Mouse (Mus musculus) liver, adult 2 months (tissue): ENCODE measurements around the gene Birc2. TPM values are rescaled to one million over a fixed set of nuclear protein-coding genes. Genes with fewer than 3 reads are reported as not detected.
"Not testable (repeated sequence)": the region's sequence is repeated elsewhere in the genome, so short reads cannot be mapped to it uniquely, and the experiment has no call there.

ENCODE experiments used
- DNase-seq: peaks from one replicate; pipeline ENCODE4 v3.0.0-alpha.2; 2011; ENCODE audit warnings: low read depth, low spot score; ENCODE audit errors: extremely low read depth
- H3K27ac ChIP-seq: fragments of 200-500 bp; replicated peaks from 2 replicates; pipeline ENCODE4 v1.5.1; 2012; ENCODE audit warnings: low read depth, mild to moderate bottlenecking, control low read depth, inconsistent platforms, low read length; ENCODE audit not compliant: insufficient read depth
- H3K27me3 ChIP-seq: fragments of 200-500 bp; 2 replicates; pipeline ENCODE4 v1.6.1; 2012; ENCODE audit warnings: mild to moderate bottlenecking, moderate library complexity, low read length, inconsistent platforms; ENCODE audit not compliant: control insufficient read depth, insufficient read depth
- H3K36me3 ChIP-seq: fragments of 200-500 bp; 2 replicates; pipeline ENCODE4 v1.6.1; 2012; ENCODE audit warnings: low read length, inconsistent platforms; ENCODE audit not compliant: control insufficient read depth, insufficient read depth
- H3K4me1 ChIP-seq: fragments of 200-500 bp; 2 replicates; pipeline ENCODE4 v1.6.1; 2011; ENCODE audit warnings: low read length; ENCODE audit not compliant: control insufficient read depth, insufficient read depth
- H3K4me3 ChIP-seq: fragments of 200-500 bp; 2 replicates; pipeline ENCODE4 v1.5.1; 2011; ENCODE audit warnings: low read depth, mild to moderate bottlenecking, control low read depth, low read length, moderate library complexity; ENCODE audit not compliant: insufficient read depth
- H3K79me2 ChIP-seq: fragments of 200-500 bp; 2 replicates; pipeline ENCODE4 v1.6.1; 2012; ENCODE audit warnings: inconsistent platforms, mild to moderate bottlenecking, low read length, moderate library complexity; ENCODE audit not compliant: control insufficient read depth, insufficient read depth
- H3K9ac ChIP-seq: fragments of 200-500 bp; 2 replicates; pipeline ENCODE4 v1.6.1; 2012; ENCODE audit warnings: low read depth, mild to moderate bottlenecking, control low read depth, inconsistent platforms, low read length
- CTCF ChIP-seq: fragments of 200-500 bp; IDR thresholded peaks from 2 replicates; pipeline ENCODE4 v1.5.1; 2011; ENCODE audit warnings: low read depth, low read length, control low read depth
- POLR2A ChIP-seq: fragments of 200-500 bp; IDR thresholded peaks from 2 replicates; pipeline ENCODE4 v1.6.1; 2011; ENCODE audit warnings: low read length, control low read depth; ENCODE audit not compliant: insufficient read depth; ENCODE audit errors: extremely low read depth
- WGBS: fragments of 180-500 bp; shearing (Covaris S2); methylation state at CpG from one replicate; pipeline ENCODE4 v1.1.7; 2018; 5-methylcytosine and 5-hydroxymethylcytosine counted together
- polyA plus RNA-seq: library from polyadenylated mRNA; depleted of rRNA; stranded (reverse); fragments of >200 nt; gene quantifications from 2 replicates; pipeline ENCODE4 v1.2.3, GENCODE M21; 2012
- total RNA-seq: library from RNA; depleted of rRNA; stranded (reverse); fragments of >200 nt; gene quantifications from 2 replicates; pipeline ENCODE4 v1.2.3, GENCODE M21; 2014

Birc2 gene
- total and polyA plus RNA-seq, 2 experiments = 10.8 to 28.8 TPM

DNA sequence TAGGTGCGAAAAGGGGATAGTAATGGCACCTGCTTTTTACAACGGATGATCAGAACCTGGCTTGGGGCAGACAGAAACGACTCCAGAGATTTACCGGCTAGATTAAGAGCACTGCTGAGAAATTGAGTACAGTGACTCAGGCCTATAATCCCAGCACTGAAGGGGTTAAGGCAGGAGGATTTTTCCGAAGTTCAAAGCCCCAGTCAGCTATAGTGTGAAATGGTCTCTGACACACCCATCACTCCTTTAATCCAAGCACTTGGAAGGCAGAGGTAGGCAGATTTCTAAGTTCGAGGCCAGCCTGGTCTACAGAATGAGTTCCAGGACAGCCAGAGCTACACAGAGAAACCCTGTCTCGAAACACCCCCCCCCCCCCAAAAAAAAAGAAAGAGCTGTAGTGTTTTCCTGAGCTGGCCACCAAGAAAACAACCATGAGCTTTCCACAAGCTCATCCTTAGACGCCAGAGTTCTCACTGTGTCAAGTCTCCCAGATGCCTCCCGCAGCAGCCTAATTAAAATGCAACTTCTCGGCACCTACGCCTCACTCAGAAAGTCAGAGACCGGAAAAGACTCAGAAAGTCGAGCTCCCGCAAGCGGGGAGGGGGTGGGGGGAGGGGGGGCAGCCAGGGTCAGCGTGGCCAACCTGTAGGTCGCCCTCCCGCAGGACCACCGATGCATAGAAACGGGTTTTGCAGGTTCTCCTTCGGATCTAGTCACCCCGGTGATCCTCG, 35.3 kb upstream of the Birc2 start:
- peak; percentile 23 for DNase-seq
- TF ChIP-seq POLR2A (no peak), CTCF (no peak)
- Histone ChIP-seq H3K79me2 (peaks cover 15% of the 10 kb centered on the region; the same call in 1 of the 2 replicates), H3K27me3 (no peaks in the 10 kb centered on the region), H3K4me3 (peak overlapping the region; percentile 89), H3K36me3 (peaks cover 5% of the 10 kb centered on the region; the same call in 1 of the 2 replicates), H3K27ac (peak overlapping the region; percentile 94), H3K4me1 (peaks cover 22% of the 10 kb centered on the region), H3K9ac (peak overlapping the region; percentile 85)
- WGBS = 13% methylated on average over 23 of the region's 23 CpGs

DNA sequence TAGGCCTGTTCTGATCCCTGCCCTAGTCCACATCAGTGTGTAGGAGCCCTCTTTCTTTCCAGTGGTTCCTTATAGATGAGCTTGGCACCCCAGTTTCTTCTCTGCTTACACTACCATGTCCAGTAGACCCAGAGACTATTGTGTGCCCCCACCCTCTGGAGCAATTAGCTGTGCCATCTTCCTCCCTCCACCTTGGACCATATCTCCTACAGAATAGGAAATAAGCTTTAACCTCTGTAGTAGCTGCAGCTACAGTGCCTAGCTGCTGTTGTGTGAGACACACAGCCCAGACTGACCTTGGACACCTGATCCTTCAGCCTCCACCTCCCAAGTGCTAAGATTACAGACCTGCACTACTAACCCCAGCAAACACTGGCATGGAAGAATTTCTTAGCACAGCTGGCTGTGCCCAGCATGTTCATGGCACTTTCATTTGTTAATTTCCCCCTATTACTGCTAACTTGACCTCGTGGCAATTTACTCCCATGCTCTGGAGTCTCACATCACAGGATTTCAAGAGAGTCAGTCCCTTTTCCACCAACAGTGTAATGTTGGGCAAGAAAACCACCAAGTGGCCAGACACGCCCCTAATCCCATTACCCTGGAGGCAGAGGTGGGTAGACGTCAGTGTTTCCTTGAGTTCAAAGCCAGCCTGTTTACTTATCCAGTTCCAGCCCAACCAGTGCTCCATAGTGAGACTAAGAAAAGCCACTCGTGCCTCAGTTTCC, 34.6 kb upstream of the Birc2 start:
- H3K4me1 ChIP-seq = peaks cover 22% of the 10 kb centered on the region
- peak overlapping the region; percentile 85 for H3K9ac ChIP-seq
- H3K27ac ChIP-seq = peak overlapping the region; percentile 94
- TF ChIP-seq POLR2A (no peak), CTCF (no peak)
- H3K79me2 ChIP-seq = peaks cover 15% of the 10 kb centered on the region; the same call in 1 of the 2 replicates
- DNase-seq = peak; percentile 60
- no peaks in the 10 kb centered on the region for H3K27me3 ChIP-seq
- H3K4me3 ChIP-seq = peak overlapping the region; percentile 89
- 36% methylated on average over 4 of the region's 4 CpGs for WGBS
- peaks cover 5% of the 10 kb centered on the region; the same call in 1 of the 2 replicates for H3K36me3 ChIP-seq

DNA sequence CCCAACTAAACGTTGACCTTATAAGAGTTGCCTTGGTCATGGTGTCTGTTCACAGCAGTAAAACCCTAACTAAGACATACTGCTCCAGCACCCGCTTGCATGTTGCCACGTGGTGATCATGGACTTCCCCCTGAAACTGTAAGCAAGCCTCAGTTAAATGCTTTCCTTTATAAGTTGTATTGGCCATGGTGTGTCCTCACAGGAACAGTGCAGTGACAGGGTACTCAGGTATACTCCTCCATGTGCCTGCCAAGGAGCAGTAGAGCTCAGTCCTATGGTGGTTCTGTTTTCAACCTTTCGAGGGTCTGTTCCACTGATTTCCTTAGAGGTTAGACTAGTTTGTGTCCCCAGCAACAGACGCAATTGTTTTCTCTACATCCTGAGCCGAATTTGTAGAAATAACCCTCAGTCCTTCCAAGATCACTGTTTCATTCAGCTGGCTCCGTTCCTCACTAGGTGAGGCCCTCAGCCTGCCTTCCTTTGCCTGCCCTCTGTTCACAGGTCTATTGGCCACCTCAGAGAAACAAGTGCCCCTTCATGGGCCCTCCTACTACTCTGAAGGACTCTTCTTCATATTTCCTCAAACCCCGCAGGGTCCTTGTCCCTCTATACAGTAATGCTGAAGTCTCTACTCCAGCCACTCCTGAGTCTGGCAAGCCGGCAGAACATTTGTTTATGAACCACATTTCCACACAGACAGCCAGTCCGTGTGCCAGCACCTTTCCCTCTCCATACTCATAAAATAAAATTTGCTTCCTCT, 33.9 kb upstream of the Birc2 start:
- TF ChIP-seq CTCF = no peak
- no peak overlapping the region for H3K9ac ChIP-seq
- peaks cover 22% of the 10 kb centered on the region for H3K4me1 ChIP-seq
- H3K36me3 ChIP-seq = peaks cover 5% of the 10 kb centered on the region; the same call in 1 of the 2 replicates
- no peak overlapping the region for H3K4me3 ChIP-seq
- 65% methylated on average over 10 of the region's 10 CpGs for WGBS
- peak; percentile 33 for DNase-seq
- H3K27ac ChIP-seq = peak overlapping the region; percentile 94
- H3K79me2 ChIP-seq = peaks cover 15% of the 10 kb centered on the region; the same call in 1 of the 2 replicates
- H3K27me3 ChIP-seq = no peaks in the 10 kb centered on the region

DNA sequence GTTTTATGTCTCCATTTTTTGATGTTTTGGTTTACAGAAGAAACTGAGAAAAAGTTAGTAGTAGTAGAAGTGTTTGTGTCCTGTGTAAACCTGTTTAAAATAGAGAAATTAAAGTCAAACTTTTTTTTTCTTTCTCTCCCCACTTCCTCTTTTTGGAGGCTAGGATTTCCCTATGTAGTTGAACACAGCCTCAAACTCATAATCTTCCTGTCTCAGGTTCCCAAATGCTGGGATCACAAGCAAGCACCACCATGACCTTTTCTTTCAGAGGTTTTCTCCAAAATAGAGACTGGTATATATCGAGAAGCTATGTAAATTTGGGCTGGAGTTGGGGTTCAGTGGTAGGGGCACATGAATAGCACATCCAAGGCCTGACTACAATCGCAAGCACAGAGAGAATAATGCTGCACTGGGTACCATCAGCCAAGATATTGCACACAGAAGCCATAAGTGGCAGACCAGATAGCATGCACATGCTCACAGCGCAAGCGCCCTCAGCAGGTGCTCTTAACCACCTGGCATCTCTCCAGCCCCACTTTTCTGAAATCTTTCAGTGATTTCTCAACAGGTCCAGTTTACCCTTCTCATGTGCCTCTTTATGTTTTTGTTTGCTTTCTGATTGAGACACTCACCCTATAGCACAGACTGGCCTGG, 32.1 kb upstream of the Birc2 start:
- WGBS = 81% methylated on average over 4 of the region's 4 CpGs
- H3K27ac ChIP-seq = peak overlapping the region; percentile 53
- H3K9ac ChIP-seq = no peak overlapping the region
- peaks cover 22% of the 10 kb centered on the region for H3K4me1 ChIP-seq
- H3K4me3 ChIP-seq = no peak overlapping the region
- no peaks in the 10 kb centered on the region for H3K27me3 ChIP-seq
- H3K79me2 ChIP-seq = peaks cover 15% of the 10 kb centered on the region; the same call in 1 of the 2 replicates
- no peak for TF ChIP-seq POLR2A
- TF ChIP-seq CTCF = no peak
- peak; percentile 66 for DNase-seq
- H3K36me3 ChIP-seq = peaks cover 5% of the 10 kb centered on the region; the same call in 1 of the 2 replicates

DNA sequence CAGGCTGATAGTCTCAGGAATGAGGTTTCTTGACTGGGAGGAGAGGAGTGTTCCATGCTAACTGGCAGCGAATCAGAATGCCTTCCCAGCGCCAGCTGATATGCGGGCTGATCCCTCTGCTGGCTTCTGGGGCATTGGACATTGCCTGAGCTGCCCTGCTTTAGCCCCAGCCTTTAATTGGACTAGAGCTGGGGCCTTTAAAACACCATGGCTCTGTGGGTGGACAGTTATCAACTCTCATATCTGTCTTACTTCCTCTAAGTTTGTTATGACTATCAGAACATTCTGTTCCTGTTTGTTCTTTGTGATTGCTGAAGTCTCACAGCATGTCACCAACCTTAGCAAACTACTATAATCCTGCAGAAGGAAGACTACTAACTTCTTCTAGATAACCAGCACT, 31.1 kb upstream of the Birc2 start:
- peaks cover 5% of the 10 kb centered on the region; the same call in 1 of the 2 replicates for H3K36me3 ChIP-seq
- peaks cover 15% of the 10 kb centered on the region; the same call in 1 of the 2 replicates for H3K79me2 ChIP-seq
- DNase-seq = peak; percentile 35
- H3K27ac ChIP-seq = peak overlapping the region; percentile 52
- H3K27me3 ChIP-seq = no peaks in the 10 kb centered on the region
- 77% methylated on average over 3 of the region's 3 CpGs for WGBS
- H3K4me3 ChIP-seq = no peak overlapping the region
- H3K4me1 ChIP-seq = peaks cover 22% of the 10 kb centered on the region
- no peak for TF ChIP-seq POLR2A
- TF ChIP-seq CTCF = no peak
- H3K9ac ChIP-seq = no peak overlapping the region

DNA sequence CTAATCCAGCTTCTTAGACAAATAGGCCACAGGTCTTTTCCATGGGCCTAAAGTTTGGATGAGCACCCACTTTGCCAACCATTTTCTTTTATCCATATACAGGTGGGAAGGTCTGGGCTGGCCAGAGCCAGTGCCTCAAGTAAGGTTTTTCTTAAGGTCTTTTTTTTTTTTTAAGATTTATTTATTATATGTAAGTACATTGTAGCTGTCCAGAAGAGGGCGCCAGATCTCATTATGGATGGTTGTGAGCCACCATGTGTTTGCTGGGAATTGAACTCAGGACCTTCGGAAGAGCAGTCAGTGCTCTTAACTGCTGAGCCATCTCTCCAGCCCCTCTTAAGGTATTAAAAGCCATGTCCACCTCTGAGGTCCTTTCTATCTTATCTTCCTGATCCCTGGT, 30.1 kb upstream of the Birc2 start:
- WGBS = 93% methylated on average over 2 of the region's 2 CpGs
- H3K27ac ChIP-seq, H3K4me3 ChIP-seq, H3K36me3 ChIP-seq, H3K9ac ChIP-seq, H3K27me3 ChIP-seq, DNase-seq: not testable (repeated sequence)
- peaks cover 15% of the 10 kb centered on the region; the same call in 1 of the 2 replicates for H3K79me2 ChIP-seq
- peaks cover 23% of the 10 kb centered on the region for H3K4me1 ChIP-seq
